Mouse (Mus musculus) cerebellum, adult 11-12 months (tissue): ENCODE data around the gene Brpf3.
"Not testable (repeated sequence)": the region's sequence is repeated elsewhere in the genome, so short reads cannot be mapped to it uniquely, and the experiment has no call there.

Experiments used
- DNase-seq: peaks from one replicate; pipeline ENCODE4 v3.0.0; 2022

Gene Brpf3

GRCm38 (mm10) chr17:28799291-28800160, 1.4 kb upstream of the Brpf3 start:
- DNase-seq: no peak

DNA sequence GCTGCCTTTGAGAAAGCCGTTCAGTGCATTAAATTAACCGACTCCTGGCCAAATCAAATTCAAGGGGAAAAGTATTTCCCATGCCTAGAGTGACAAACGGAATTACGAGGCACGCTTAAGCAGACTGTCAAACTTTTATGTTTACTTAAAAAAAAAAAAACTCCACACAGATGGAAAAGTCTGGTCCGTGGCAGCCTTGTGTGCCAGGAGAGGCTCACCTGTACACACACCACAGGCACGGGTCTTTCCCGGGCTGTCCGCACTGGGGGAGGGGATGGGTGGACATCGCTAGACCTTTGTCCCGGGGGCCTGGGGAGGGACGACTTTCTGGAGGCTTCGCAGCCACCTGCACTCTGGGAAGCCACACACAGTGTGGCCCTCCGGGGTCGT, 614 bp upstream of the Brpf3 start:
- DNase-seq: no peak

DNA sequence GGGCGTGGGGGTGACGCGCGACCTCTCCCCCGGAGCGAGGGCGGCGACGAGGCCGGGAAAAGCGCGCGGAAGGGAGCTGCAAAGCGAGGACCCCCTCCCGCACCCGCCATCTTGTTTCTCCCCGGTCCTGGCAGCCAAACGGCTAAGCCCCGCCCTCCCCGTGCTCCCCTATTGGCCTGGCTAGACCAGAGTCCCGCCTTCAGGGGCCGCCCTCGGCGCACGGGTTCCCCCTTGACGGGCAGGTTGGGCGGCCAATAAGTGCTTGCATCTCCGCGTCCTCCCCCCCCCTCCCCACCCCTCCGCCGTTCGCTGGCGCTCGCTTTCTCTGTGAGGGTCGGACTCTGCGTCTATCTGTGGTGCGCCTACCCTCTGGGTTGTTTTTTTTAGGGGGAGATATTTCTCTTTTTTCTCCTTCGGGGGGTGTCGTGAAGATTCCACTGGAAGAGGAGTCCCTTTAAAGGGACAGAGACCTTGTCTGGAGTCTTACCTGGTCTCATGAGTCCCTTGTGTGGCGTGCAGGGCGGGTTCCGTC, 650 bp downstream of the Brpf3 start:
- peak; percentile 99 for DNase-seq

GRCm38 (mm10) chr17:28802006-28802481, 1.2 kb downstream of the Brpf3 start:
- DNase-seq: peak; percentile 70

DNA sequence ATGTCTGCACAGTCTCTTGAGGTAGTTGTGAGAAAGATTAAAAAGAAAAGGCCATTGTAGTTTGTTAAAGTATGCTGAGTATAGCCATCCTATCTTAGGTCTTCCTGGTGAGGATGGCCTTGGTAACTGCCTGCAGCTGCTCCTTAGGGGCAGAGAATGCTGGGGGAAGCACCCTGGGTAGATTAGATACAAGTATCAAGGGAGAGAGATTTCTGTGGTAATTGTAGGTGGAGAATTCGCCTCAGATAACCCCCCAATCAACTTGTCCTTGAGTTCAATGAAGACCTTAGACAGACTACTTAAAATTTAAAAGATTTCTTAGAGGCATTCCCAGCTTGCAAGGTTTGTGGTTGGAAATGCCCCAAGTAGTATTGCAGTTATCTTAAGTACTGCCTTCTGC, 2.4 kb downstream of the Brpf3 start:
- DNase-seq: no peak

GRCm38 (mm10) chr17:28804973-28805372, 4.1 kb downstream of the Brpf3 start:
- no peak for DNase-seq

DNA sequence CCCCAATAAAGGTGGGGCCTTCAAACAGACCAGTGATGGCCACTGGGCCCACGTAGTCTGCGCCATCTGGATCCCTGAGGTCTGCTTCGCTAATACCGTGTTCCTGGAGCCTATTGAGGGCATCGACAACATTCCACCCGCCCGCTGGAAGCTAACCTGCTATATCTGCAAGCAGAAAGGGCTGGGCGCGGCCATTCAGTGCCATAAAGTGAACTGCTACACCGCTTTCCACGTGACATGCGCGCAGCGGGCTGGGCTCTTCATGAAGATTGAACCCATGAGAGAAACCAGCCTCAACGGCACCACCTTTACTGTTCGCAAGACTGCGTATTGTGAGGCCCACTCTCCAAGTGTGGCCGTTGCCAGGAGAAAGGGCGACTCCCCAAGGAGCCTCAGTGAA, 5.9 kb downstream of the Brpf3 start:
- DNase-seq: no peak

DNA sequence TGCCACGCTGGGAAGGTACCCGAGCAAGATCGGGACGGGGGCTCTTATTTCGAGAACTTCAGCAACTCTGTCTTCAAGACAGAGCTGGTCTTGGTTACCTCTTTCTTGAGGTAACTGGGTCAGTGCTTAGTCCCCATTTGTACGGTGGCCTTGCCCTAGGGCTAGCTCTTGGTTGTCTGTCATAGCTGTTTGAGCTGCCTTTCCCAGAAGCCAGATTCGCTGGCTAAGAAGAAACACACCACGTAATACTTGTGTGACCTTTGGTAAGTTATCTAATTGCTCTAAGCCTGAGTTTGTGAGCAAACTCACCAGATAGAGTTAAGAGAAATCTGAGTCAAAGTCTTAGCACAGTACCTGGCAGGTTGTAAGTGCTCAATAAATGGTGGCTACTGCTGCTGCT, 7.8 kb downstream of the Brpf3 start:
- no peak for DNase-seq

DNA sequence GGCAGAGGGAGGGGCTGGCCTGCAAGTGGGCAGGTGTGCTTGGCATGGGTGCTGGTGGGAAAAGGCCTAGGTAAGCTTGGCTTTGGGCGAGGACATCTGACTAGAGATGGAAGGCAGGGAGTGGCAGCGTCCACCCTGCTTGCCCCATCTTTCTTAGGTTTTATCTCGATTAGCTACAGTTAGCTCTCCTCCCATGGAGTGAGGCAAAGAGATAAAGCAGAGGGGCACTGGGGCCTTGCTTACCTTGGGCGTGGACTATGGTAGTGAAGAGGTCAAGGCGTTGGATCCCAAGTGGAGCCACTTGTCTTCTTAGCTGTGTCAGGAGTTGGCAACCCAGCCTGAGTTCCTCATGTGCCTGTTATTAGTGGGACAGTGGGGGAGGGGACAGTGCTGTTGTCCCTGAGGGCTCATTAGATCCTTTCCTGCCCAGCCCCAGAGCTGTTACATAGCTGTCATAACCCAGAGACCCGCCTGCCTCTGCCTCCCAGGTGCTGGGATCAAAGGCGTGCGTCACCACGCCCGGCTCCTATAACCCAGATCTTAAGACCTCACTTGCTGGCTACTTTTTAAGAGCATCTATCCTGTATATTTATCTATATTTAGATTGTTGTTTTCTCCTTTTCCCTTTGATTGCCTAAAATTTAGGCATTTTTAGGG, 8.4 kb downstream of the Brpf3 start:
- no peak for DNase-seq

GRCm38 (mm10) chr17:28812345-28812744, 11.5 kb downstream of the Brpf3 start:
- no peak for DNase-seq

- no peak for DNase-seq
Measured at GRCm38 (mm10) chr17:28814529-28815097, 13.7 kb downstream of the Brpf3 start.

DNA sequence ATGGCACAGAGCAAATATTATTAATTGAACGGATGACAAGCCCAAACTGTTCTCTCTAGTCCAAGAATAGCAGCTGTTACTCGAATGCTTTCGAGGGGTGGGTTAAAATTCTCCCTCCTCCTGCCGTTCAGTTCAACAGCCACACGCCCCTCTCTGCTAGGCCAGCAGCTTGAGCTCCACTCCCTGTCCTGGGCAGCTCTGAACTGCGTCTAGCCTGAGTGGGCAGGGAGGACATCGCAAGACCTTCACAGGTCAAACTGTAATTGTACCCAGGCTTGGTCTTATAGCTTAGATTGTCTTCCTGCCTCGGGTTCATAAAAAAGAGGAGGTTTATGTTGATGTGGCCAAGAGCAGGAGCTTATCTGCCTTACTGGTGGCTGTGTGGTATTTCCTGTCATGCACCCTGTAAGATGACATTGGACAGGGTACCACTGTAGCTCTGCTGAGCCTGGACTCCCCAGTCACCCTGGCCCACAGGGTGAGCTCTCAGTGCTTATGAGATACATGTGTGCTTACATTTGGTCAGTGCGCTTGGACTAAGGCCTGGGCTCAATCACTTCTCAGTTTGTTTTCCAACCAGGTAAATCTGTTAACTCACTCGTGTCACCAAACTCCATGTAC, 14.6 kb downstream of the Brpf3 start:
- no peak for DNase-seq

GRCm38 (mm10) chr17:28816326-28816725, 15.4 kb downstream of the Brpf3 start:
- not testable (repeated sequence) for DNase-seq

- DNase-seq: no peak
Measured at GRCm38 (mm10) chr17:28816875-28817811, 16.3 kb downstream of the Brpf3 start.

- no peak for DNase-seq
Measured at GRCm38 (mm10) chr17:28820189-28820588, 19.3 kb downstream of the Brpf3 start.

DNA sequence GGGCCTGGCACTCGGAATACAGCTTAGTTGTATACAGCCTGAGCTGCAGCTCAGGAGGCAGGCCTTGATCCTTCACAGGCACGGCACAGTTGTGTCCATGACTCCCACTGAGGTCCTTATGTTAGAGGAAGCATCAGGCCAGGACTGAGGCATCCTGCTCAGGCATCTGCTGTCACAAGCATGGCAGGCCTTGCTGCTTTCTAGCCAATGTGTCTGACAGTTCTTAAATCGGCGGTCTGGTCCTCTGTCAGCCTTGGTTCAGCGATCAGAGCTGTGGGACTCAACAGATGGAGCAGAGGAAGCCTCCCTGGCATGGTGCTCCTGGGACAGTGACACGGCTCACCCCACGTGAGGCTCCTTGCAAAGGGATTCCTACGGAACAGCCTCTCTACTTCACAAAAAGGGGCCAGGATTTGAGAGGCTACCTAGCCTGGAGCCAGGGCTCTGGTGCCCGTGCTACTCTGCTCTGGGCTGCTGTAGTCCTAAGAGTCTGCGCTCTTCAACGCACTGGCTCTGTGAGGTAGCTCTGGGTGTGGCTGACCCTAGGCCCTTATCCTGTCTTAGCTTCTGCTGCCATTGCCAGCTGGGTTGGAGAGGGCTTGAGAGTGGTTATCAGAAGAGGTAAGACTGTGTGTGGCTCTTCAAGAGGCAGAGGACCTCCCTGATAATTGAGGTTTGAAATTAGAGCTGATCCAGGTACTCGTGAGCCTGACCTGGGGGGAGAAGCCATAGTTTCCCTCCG, 22.3 kb downstream of the Brpf3 start:
- peak; percentile 95 for DNase-seq

GRCm38 (mm10) chr17:28823749-28824148, 22.9 kb downstream of the Brpf3 start:
- peak; percentile 32 for DNase-seq

DNA sequence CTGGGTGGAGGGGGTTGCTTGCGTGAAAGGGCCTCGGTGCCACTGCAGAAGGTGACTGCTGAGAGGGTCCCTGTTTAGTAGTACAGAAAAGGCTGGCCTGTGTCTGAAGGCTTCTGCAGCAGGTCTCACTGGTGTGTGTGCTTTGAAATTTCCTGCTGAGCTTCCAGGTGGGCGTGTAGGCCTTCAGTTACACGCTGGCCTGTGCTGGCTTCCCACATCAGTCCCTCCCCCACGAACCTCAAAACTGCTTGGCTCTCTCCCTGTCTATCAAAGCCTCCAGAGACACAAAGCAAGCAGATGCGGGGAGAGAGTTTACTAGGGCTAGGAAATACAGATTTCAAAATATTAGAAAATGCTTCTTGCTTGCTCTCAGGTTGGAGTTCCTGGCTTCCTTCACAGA, 24.0 kb downstream of the Brpf3 start:
- DNase-seq: no peak

- no peak for DNase-seq
Measured at GRCm38 (mm10) chr17:28825359-28826041, 24.6 kb downstream of the Brpf3 start.

GRCm38 (mm10) chr17:28827665-28828231, 26.9 kb downstream of the Brpf3 start:
- no peak for DNase-seq
